Mouse (Mus musculus): ENCODE measurements at regions not wholly inside any gene's neighbourhood (a gene's known extent, or its start where the extent isn't known, plus 50 kb on each side); places are given as distances from the start of the nearest gene placed in this dataset.

DNA sequence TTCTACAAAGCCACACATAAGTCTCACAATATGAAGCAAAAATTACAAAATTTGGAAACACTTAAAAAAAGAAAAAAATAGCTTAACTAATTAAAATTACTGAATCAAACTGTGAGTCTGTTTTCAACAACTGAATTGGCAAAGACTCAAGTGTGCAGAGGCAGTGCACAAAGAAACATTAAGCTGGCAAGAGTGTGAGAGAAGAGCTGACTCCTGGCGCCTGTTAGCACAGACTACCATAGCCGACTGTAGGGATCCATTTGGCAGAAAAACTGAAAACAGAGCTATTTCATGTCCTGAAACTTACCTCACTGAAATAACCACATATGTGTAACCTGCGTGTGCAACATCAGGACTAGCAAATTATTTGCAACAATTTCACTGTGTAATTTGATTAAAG lies 746.4 kb upstream of the Cypt12 start:
- H3K9me3 ChIP-seq: no peaks in the 10 kb centered on the region
- no peak overlapping the region for H3K27ac ChIP-seq
- no peak overlapping the region for H3K4me3 ChIP-seq
- no peak for DNase-seq (ENCODE audit: extremely low spot score, low spot score)
- H3K4me1 ChIP-seq: no peaks in the 10 kb centered on the region
- H3K27me3 ChIP-seq (ENCODE audit: poor library complexity, severe bottlenecking): no peaks in the 10 kb centered on the region
- H3K36me3 ChIP-seq (replicated peaks): no peaks in the 10 kb centered on the region
- WGBS: 98% methylated on average over 3 of the region's 3 CpGs

DNA sequence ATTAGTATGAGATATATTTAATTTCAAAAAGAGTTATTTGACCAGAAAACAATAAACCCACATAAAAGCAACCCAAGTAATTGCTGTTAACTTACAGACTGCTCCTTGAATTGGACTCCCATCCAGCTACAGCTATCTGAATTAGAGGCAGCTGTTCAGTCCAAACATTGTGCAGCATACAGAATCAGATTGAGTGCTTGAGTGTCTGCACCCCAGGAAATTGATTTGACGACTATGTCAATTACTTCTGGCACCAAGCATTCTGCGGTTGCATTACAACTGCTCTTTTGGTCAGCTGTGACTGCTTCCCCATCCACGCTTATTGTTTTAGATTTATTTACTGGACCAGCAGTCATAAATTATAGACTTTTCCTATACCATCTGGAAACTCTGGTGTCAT lies 734.2 kb upstream of the Cypt12 start:
- no peak for DNase-seq (ENCODE audit: extremely low spot score, low spot score)
- H3K27ac ChIP-seq: no peak overlapping the region
- H3K27me3 ChIP-seq (ENCODE audit: poor library complexity, severe bottlenecking): no peaks in the 10 kb centered on the region
- H3K4me3 ChIP-seq: no peak overlapping the region
- WGBS: 90% methylated on average over 3 of the region's 3 CpGs
- no peaks in the 10 kb centered on the region for H3K9me3 ChIP-seq
- H3K4me1 ChIP-seq: no peaks in the 10 kb centered on the region
- no peaks in the 10 kb centered on the region for H3K36me3 ChIP-seq (replicated peaks)

DNA sequence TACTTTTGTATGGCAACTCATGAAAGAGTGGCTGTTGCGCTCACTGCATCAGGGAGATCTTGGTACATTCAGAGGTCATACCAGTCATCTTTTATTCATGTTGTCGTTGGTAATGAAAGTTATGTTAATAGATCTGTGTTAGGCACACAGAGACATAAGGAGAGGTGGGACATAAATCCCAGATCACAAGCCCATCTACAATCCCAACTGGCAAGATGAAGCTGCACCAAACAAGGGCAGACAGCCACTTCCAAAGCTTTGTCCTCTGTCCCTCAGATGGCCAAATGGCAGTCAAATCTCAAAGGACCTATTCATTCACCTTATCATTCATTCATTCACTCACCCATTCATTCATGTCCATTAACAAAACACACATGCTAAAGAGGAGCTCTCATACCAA lies 731.4 kb upstream of the Cypt12 start:
- 84% methylated on average over 2 of the region's 2 CpGs for WGBS
- Histone ChIP-seq H3K9me3 (no peaks in the 10 kb centered on the region), H3K4me3 (no peak overlapping the region), H3K36me3 (replicated peaks) (no peaks in the 10 kb centered on the region), H3K4me1 (no peaks in the 10 kb centered on the region), H3K27me3 (ENCODE audit: poor library complexity, severe bottlenecking) (no peaks in the 10 kb centered on the region), H3K27ac (no peak overlapping the region)
- no peak for DNase-seq (ENCODE audit: extremely low spot score, low spot score)

DNA sequence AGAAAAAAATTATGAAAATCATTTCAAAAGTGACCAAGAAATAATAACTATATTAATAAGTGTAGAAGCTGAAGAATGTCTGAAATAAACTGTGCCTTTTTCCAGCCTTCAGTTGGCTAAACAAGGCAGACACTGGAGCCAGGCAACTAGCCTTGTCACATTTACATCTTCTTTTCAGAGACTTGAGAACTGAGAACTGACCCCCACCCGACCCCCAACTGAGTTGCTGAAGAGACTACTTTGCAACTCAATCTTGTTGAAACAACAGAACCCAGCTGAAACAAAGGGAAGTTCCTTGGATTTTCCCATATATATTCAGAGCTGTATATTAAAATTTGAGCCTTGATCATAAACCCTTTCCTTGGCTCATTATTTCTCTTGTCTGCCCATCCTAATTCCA lies 709.8 kb upstream of the Cypt12 start:
- no peaks in the 10 kb centered on the region for H3K27me3 ChIP-seq (ENCODE audit: poor library complexity, severe bottlenecking)
- H3K4me3 ChIP-seq: no peak overlapping the region
- no peak for DNase-seq (ENCODE audit: extremely low spot score, low spot score)
- H3K4me1 ChIP-seq: no peaks in the 10 kb centered on the region
- no peak overlapping the region for H3K27ac ChIP-seq
- H3K36me3 ChIP-seq (replicated peaks): no peaks in the 10 kb centered on the region
- 12% methylated on average over 1 of the region's 1 CpGs for WGBS
- H3K9me3 ChIP-seq: no peaks in the 10 kb centered on the region

DNA sequence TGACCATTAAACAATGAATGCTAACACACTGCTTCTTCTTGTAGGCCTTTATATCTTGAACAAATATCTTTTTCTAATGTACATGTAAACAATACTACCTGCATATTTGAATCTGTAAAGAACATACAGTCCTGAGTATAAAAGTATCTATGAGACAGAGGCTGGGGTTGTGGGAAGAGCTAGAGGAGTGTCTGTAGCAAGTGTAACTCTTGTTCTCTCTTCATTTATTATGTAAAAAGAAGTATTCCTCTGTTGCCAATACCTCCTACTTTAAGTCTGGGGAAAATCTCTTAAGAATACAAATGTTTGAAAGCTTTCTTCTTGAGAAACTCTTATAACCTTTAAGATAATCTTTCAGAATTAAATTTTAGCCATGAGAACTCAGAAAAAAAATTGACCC lies 689.8 kb upstream of the Cypt12 start:
- no peak for DNase-seq (ENCODE audit: extremely low spot score, low spot score)
- Histone ChIP-seq H3K36me3 (replicated peaks) (no peaks in the 10 kb centered on the region), H3K4me1 (no peaks in the 10 kb centered on the region), H3K27ac (no peak overlapping the region), H3K9me3 (no peaks in the 10 kb centered on the region), H3K27me3 (ENCODE audit: poor library complexity, severe bottlenecking) (no peaks in the 10 kb centered on the region), H3K4me3 (no peak overlapping the region)

DNA sequence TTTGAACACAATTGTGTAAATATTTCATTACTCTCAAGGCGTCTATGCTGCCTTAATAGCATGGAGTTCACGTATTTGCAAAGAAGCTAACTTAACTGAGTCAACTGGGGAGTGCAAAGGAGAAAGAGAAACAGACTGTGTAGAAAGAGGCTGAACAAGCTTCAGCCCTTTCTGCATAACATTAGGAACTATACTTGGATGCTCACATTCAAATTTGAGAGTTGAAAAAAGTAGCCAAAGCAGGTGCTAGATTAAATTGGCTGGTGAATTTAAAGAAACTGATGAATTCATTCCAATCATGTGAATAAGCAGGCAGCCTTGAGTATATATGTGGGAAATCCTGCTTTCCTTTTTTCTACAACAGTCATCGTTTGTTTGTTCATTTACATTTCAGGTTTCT lies 689.1 kb upstream of the Cypt12 start:
- WGBS: 88% methylated on average over 3 of the region's 3 CpGs
- Histone ChIP-seq H3K27me3 (ENCODE audit: poor library complexity, severe bottlenecking) (no peaks in the 10 kb centered on the region), H3K4me1 (no peaks in the 10 kb centered on the region), H3K36me3 (replicated peaks) (no peaks in the 10 kb centered on the region), H3K9me3 (no peaks in the 10 kb centered on the region), H3K4me3 (no peak overlapping the region), H3K27ac (no peak overlapping the region)
- no peak for DNase-seq (ENCODE audit: extremely low spot score, low spot score)

DNA sequence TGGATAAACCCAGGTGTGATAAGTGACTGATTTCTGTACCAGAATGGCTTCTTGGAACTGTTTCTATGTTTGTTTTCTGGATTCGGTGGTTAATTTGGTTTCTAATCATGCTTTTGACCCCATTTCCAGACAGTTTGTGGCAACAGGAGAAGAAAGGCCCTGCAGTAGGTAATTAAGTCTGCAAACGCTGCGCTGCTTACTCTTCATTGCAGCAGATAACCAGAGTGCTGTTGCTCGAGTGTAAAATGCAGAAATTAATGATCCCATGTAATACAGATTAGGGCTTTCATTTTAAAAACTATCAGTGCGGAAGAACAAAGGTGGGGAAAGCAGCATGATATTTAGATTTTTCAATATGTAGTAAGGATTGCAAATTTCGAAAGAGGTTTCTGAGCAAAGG lies 667.0 kb upstream of the Cypt12 start:
- H3K9me3 ChIP-seq: no peaks in the 10 kb centered on the region
- no peak overlapping the region for H3K4me3 ChIP-seq
- H3K4me1 ChIP-seq: 0 out of 2 replicates have a peak, but pooled peaks cover 6% of the 10 kb centered on the region
- no peaks in the 10 kb centered on the region for H3K36me3 ChIP-seq (replicated peaks)
- WGBS: 52% methylated on average over 6 of the region's 6 CpGs
- no peak overlapping the region for H3K27ac ChIP-seq
- no peaks in the 10 kb centered on the region for H3K27me3 ChIP-seq (ENCODE audit: poor library complexity, severe bottlenecking)
- DNase-seq (ENCODE audit: extremely low spot score, low spot score): no peak

DNA sequence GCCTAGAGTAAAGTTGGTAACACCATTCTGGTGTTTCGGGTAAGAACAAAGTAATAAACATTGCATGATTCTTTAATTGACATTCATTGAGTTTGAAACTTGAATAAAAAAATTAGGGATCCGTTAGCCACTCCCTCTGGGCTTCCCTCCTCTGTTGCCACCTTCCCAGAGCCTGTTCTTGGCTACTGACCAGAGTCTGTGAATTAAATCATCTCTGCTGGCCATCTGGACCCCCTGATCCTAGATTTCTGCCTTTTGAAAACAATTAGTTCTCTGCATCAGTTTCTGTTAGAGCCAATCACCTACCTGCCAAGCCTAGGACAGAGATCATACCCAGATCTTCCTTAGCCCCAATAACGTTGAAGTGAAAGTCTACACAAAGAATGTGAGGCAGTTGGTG lies 665.3 kb upstream of the Cypt12 start:
- H3K27ac ChIP-seq: no peak overlapping the region
- H3K27me3 ChIP-seq (ENCODE audit: poor library complexity, severe bottlenecking): no peaks in the 10 kb centered on the region
- H3K4me3 ChIP-seq: no peak overlapping the region
- 0 out of 2 replicates have a peak, but pooled peaks cover 6% of the 10 kb centered on the region for H3K4me1 ChIP-seq
- WGBS: 85% methylated on average over 3 of the region's 3 CpGs
- H3K9me3 ChIP-seq: no peaks in the 10 kb centered on the region
- H3K36me3 ChIP-seq (replicated peaks): no peaks in the 10 kb centered on the region
- no peak for DNase-seq (ENCODE audit: extremely low spot score, low spot score)

DNA sequence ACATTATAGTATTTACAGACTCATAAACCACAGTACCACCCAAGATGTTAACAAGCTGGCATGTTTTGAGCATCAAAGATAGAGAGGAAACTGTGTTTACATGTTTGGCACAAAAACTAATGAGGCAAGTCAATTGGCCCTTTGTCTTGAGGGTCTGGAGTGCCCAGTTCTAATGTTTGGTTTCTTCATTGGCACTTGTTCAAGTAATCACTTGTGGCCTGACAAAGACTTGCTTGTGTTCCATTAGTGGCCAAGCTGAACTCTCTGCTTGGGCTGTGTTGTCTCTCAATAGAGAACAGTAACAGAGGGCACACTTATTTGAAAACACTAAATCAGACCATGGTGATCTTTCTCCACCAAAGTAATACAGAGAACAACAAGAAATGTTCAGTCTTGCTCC lies 630.7 kb upstream of the Cypt12 start:
- no peak overlapping the region for H3K4me3 ChIP-seq
- no peaks in the 10 kb centered on the region for H3K9me3 ChIP-seq
- H3K27me3 ChIP-seq (ENCODE audit: poor library complexity, severe bottlenecking): no peaks in the 10 kb centered on the region
- no peak overlapping the region for H3K27ac ChIP-seq
- peaks cover 11% of the 10 kb centered on the region for H3K4me1 ChIP-seq
- H3K36me3 ChIP-seq (replicated peaks): no peaks in the 10 kb centered on the region
- no peak for DNase-seq (ENCODE audit: extremely low spot score, low spot score)

DNA sequence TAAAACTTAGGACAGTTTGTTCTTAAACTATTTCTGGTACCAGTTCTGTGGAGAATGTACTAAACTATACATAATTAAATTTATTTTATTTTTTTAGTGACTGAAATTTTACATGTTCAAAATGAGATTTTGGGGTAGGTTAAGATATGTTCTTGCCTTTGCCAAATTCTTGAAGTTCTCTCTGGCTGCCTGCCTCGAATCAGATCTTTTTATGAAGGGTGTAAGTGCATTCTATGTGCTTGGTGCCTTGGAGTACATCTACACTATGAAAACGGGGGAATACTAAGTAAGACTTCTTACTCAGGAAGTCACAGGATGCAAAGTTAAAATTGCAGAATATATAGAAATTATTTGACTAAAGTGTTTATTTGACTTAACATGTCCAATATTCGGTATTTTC lies 629.8 kb upstream of the Cypt12 start:
- no peak for DNase-seq (ENCODE audit: extremely low spot score, low spot score)
- H3K4me1 ChIP-seq: peaks cover 11% of the 10 kb centered on the region
- H3K9me3 ChIP-seq: no peaks in the 10 kb centered on the region
- H3K27ac ChIP-seq: no peak overlapping the region
- H3K27me3 ChIP-seq (ENCODE audit: poor library complexity, severe bottlenecking): no peaks in the 10 kb centered on the region
- 94% methylated on average over 3 of the region's 3 CpGs for WGBS
- H3K36me3 ChIP-seq (replicated peaks): no peaks in the 10 kb centered on the region
- no peak overlapping the region for H3K4me3 ChIP-seq

DNA sequence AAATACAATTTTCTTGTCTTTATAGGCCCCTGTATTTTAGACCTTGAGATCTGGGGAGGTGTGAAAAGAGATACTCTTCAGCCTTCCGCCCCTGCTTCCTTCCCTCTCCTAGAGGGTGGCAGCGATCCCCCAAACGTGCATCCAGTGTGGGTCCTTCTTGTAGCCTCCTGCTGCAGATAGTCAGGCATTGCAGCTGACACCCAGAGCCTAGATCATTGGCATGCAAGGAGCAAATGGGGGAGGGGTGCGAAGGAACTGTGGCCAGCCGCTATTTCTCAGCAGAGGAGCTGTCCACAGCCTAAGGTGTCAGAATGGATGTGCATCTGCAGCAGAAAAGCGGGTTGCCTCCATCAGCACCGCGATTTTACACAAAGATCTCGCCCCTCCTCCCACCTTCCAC lies 629.0 kb upstream of the Cypt12 start:
- H3K36me3 ChIP-seq (replicated peaks): no peaks in the 10 kb centered on the region
- DNase-seq (ENCODE audit: extremely low spot score, low spot score): peak; percentile 23
- H3K9me3 ChIP-seq: no peaks in the 10 kb centered on the region
- 12% methylated on average over 9 of the region's 9 CpGs for WGBS
- H3K4me3 ChIP-seq: no peak overlapping the region
- H3K27me3 ChIP-seq (ENCODE audit: poor library complexity, severe bottlenecking): no peaks in the 10 kb centered on the region
- H3K27ac ChIP-seq: no peak overlapping the region
- H3K4me1 ChIP-seq: peaks cover 11% of the 10 kb centered on the region

DNA sequence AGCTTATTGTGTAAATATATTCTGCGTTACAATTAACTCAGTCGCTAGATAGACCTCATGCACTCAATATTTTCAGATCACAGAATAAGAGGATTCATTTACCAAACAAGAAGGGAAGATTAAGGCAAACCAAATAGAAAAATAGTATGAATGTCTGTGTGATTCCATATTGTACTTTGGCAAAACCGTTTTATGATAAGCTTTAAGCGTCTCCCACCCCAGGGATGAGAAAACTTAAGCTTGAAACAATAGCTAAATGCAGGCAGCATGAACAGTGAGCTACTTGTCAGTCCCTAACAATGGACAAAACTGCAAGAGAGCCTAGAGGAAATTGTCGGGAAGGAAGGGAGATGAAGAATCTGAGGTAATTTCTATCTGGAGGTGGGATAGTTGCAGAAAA lies 628.3 kb upstream of the Cypt12 start:
- Histone ChIP-seq H3K9me3 (no peaks in the 10 kb centered on the region), H3K36me3 (replicated peaks) (no peaks in the 10 kb centered on the region), H3K4me1 (peaks cover 11% of the 10 kb centered on the region), H3K27ac (no peak overlapping the region), H3K27me3 (ENCODE audit: poor library complexity, severe bottlenecking) (no peaks in the 10 kb centered on the region), H3K4me3 (no peak overlapping the region)
- WGBS: 52% methylated on average over 5 of the region's 5 CpGs
- no peak for DNase-seq (ENCODE audit: extremely low spot score, low spot score)

DNA sequence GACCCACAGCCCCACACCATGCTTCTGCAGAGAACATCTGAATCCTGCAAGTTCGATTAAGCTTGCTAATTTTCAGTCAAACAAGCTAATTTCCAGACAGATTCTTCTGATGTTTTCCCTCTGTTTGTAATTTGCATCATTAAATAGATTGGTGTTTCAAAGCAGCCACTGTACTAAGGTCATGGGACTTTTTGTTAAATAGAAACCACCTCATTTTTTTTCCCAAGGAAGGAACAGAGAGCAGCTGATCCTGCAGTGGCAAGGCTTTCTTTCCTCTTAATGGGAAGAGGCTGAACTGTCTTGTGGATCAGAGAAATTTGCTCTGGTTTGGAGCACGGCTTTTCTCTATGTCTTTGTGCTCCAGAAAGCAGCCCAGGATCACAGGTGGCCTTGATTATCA lies 625.9 kb upstream of the Cypt12 start:
- Histone ChIP-seq H3K9me3 (no peaks in the 10 kb centered on the region), H3K36me3 (replicated peaks) (no peaks in the 10 kb centered on the region), H3K27me3 (ENCODE audit: poor library complexity, severe bottlenecking) (no peaks in the 10 kb centered on the region), H3K4me3 (no peak overlapping the region), H3K4me1 (peaks cover 11% of the 10 kb centered on the region), H3K27ac (no peak overlapping the region)
- WGBS: 44% methylated on average over 2 of the region's 2 CpGs
- no peak for DNase-seq (ENCODE audit: extremely low spot score, low spot score)

DNA sequence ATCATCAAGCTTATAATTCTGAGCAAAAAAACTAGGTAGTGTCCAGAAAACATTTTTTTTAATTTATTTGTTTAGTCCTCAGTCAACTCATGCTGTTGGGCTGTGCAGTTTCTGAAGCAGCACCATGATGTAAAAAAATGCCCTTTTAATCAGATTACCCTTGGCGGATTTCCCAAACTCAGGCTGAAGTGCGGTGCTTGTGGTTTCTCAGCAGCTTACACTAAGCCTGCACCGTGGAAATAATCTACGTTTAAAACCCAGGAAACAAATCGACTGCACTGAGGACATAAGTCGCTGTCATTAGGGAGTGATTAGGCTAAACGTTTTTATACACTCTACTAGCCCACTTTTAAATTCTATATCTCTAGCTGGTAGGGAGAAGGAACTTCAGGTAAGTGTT lies 623.4 kb upstream of the Cypt12 start:
- 66% methylated on average over 7 of the region's 7 CpGs for WGBS
- no peak overlapping the region for H3K27ac ChIP-seq
- no peaks in the 10 kb centered on the region for H3K36me3 ChIP-seq (replicated peaks)
- H3K27me3 ChIP-seq (ENCODE audit: poor library complexity, severe bottlenecking): no peaks in the 10 kb centered on the region
- peaks cover 5% of the 10 kb centered on the region; the same call in 1 of the 2 replicates for H3K4me1 ChIP-seq
- no peak overlapping the region for H3K4me3 ChIP-seq
- DNase-seq (ENCODE audit: extremely low spot score, low spot score): no peak
- no peaks in the 10 kb centered on the region for H3K9me3 ChIP-seq

Measured in forebrain, embryonic 10.5 days (tissue).